Mouse (Mus musculus): ENCODE data around the gene Itsn1. TPM values are rescaled to one million over a fixed set of nuclear protein-coding genes. Genes with fewer than 3 reads are reported as not detected.

Itsn1 gene
- 20.5 and 22.9 TPM in 2 replicates for polyA plus RNA-seq (2012; rRNA removed)

GRCm38 (mm10) chr16:91729066-91729482 is at the start of gene Itsn1:
TSS of gene Itsn1 (plus strand) at chr16:91729281.
- DNase-seq = peak; percentile 99
- Histone ChIP-seq H3K4me3 (ENCODE audit: insufficient read depth, low read depth, low read length) (peak within 1 kb of the TSS; percentile 91), H3K36me3 (ENCODE audit: control insufficient read depth, insufficient read depth, low read length) (no peaks in the 10 kb centered on the region), H3K4me1 (ENCODE audit: control insufficient read depth, insufficient read depth, low read length) (0 out of 2 replicates have a peak, but pooled peaks cover 2% of the 10 kb centered on the region), H3K27ac (ENCODE audit: insufficient read depth, low read depth, low read length) (peak within 1 kb of the TSS; percentile 93), H3K27me3 (replicated peaks; ENCODE audit: control insufficient read depth, insufficient read depth, low read length) (no peaks in the 10 kb centered on the region)
- WGBS = under 1% methylated on average over 33 of the region's 33 CpGs
- peak; percentile 76 for TF ChIP-seq POLR2A (IDR thresholded peaks at IDR 0.05; ENCODE audit: low read depth, low read length)
- no peak for TF ChIP-seq CTCF (conservative IDR thresholded peaks at IDR 0.05; ENCODE audit: insufficient read depth, insufficient read length, low read depth, low read length)

GRCm38 (mm10) chr16:91680656-91681055 is 48.4 kb upstream of the Itsn1 start:
- TF ChIP-seq CTCF (conservative IDR thresholded peaks at IDR 0.05; ENCODE audit: insufficient read depth, insufficient read length, low read depth, low read length) (no peak), POLR2A (IDR thresholded peaks at IDR 0.05; ENCODE audit: low read depth, low read length) (no peak)

GRCm38 (mm10) chr16:91685526-91685925 is 43.6 kb upstream of the Itsn1 start:
- WGBS = 78% methylated on average over 5 of the region's 5 CpGs
- Histone ChIP-seq H3K27ac (ENCODE audit: insufficient read depth, low read depth, low read length) (no peak overlapping the region), H3K4me1 (ENCODE audit: control insufficient read depth, insufficient read depth, low read length) (0 out of 2 replicates have a peak, but pooled peaks cover 4% of the 10 kb centered on the region), H3K4me3 (ENCODE audit: insufficient read depth, low read depth, low read length) (no peak overlapping the region), H3K36me3 (ENCODE audit: control insufficient read depth, insufficient read depth, low read length) (0 out of 2 replicates have a peak, but pooled peaks cover 1% of the 10 kb centered on the region), H3K27me3 (replicated peaks; ENCODE audit: control insufficient read depth, insufficient read depth, low read length) (no peaks in the 10 kb centered on the region)
- TF ChIP-seq POLR2A (IDR thresholded peaks at IDR 0.05; ENCODE audit: low read depth, low read length) (no peak), CTCF (conservative IDR thresholded peaks at IDR 0.05; ENCODE audit: insufficient read depth, insufficient read length, low read depth, low read length) (no peak)
- DNase-seq = no peak

More at GRCm38 (mm10) chr16:91680656-91681055, 48.4 kb upstream of the Itsn1 start:
- no peak overlapping the region for H3K4me3 ChIP-seq (ENCODE audit: insufficient read depth, low read depth, low read length)
- H3K27ac ChIP-seq (ENCODE audit: insufficient read depth, low read depth, low read length) = no peak overlapping the region
- 69% methylated on average over 5 of the region's 5 CpGs for WGBS
- H3K27me3 ChIP-seq (replicated peaks; ENCODE audit: control insufficient read depth, insufficient read depth, low read length) = no peaks in the 10 kb centered on the region
- H3K36me3 ChIP-seq (ENCODE audit: control insufficient read depth, insufficient read depth, low read length) = peaks cover 16% of the 10 kb centered on the region
- H3K4me1 ChIP-seq (ENCODE audit: control insufficient read depth, insufficient read depth, low read length) = no peaks in the 10 kb centered on the region
- DNase-seq = no peak

- H3K27ac ChIP-seq (ENCODE audit: insufficient read depth, low read depth, low read length) = no peak overlapping the region
- DNase-seq = no peak
- H3K27me3 ChIP-seq (replicated peaks; ENCODE audit: control insufficient read depth, insufficient read depth, low read length) = no peaks in the 10 kb centered on the region
- WGBS = 88% methylated on average over 5 of the region's 5 CpGs
- H3K4me1 ChIP-seq (ENCODE audit: control insufficient read depth, insufficient read depth, low read length) = 0 out of 2 replicates have a peak, but pooled peaks cover 4% of the 10 kb centered on the region
- H3K36me3 ChIP-seq (ENCODE audit: control insufficient read depth, insufficient read depth, low read length) = 0 out of 2 replicates have a peak, but pooled peaks cover 1% of the 10 kb centered on the region
- no peak overlapping the region for H3K4me3 ChIP-seq (ENCODE audit: insufficient read depth, low read depth, low read length)
- TF ChIP-seq POLR2A (IDR thresholded peaks at IDR 0.05; ENCODE audit: low read depth, low read length) (no peak), CTCF (conservative IDR thresholded peaks at IDR 0.05; ENCODE audit: insufficient read depth, insufficient read length, low read depth, low read length) (no peak)
Observed at GRCm38 (mm10) chr16:91686369-91686768, 42.7 kb upstream of the Itsn1 start.

- WGBS = 3% methylated on average over 51 of the region's 51 CpGs
- TF ChIP-seq POLR2A (IDR thresholded peaks at IDR 0.05; ENCODE audit: low read depth, low read length) = no peak
- TF ChIP-seq CTCF (conservative IDR thresholded peaks at IDR 0.05; ENCODE audit: insufficient read depth, insufficient read length, low read depth, low read length) = no peak
- DNase-seq = no peak
Observed at GRCm38 (mm10) chr16:91688023-91688618, 41.0 kb upstream of the Itsn1 start.

GRCm38 (mm10) chr16:91688619-91689334 is 40.3 kb upstream of the Itsn1 start, which contains the start of gene Donson:
TSS of gene Donson (minus strand) at chr16:91688770.
- Histone ChIP-seq H3K27ac (ENCODE audit: insufficient read depth, low read depth, low read length) (peak within 1 kb of the TSS; percentile 58), H3K4me1 (ENCODE audit: control insufficient read depth, insufficient read depth, low read length) (0 out of 2 replicates have a peak, but pooled peaks cover 4% of the 10 kb centered on the region), H3K4me3 (ENCODE audit: insufficient read depth, low read depth, low read length) (peak within 1 kb of the TSS; percentile 91), H3K27me3 (replicated peaks; ENCODE audit: control insufficient read depth, insufficient read depth, low read length) (no peaks in the 10 kb centered on the region), H3K36me3 (ENCODE audit: control insufficient read depth, insufficient read depth, low read length) (no peaks in the 10 kb centered on the region)
- peak; percentile 96 for DNase-seq
- WGBS = under 1% methylated on average over 70 of the region's 71 CpGs
- TF ChIP-seq CTCF (conservative IDR thresholded peaks at IDR 0.05; ENCODE audit: insufficient read depth, insufficient read length, low read depth, low read length) (no peak), POLR2A (IDR thresholded peaks at IDR 0.05; ENCODE audit: low read depth, low read length) (peak; percentile 5)

More at GRCm38 (mm10) chr16:91688023-91688618, 41.0 kb upstream of the Itsn1 start:
- Histone ChIP-seq H3K27ac (ENCODE audit: insufficient read depth, low read depth, low read length) (no peak overlapping the region), H3K36me3 (ENCODE audit: control insufficient read depth, insufficient read depth, low read length) (no peaks in the 10 kb centered on the region), H3K4me1 (ENCODE audit: control insufficient read depth, insufficient read depth, low read length) (0 out of 2 replicates have a peak, but pooled peaks cover 4% of the 10 kb centered on the region), H3K4me3 (ENCODE audit: insufficient read depth, low read depth, low read length) (peak overlapping the region; percentile 60), H3K27me3 (replicated peaks; ENCODE audit: control insufficient read depth, insufficient read depth, low read length) (no peaks in the 10 kb centered on the region)

GRCm38 (mm10) chr16:91689791-91690190 is 39.3 kb upstream of the Itsn1 start:
- no peaks in the 10 kb centered on the region for H3K27me3 ChIP-seq (replicated peaks; ENCODE audit: control insufficient read depth, insufficient read depth, low read length)
- no peak for DNase-seq
- 72% methylated on average over 7 of the region's 7 CpGs for WGBS
- H3K4me1 ChIP-seq (ENCODE audit: control insufficient read depth, insufficient read depth, low read length) = peaks cover 4% of the 10 kb centered on the region; the same call in 1 of the 2 replicates
- H3K4me3 ChIP-seq (ENCODE audit: insufficient read depth, low read depth, low read length) = no peak overlapping the region
- H3K27ac ChIP-seq (ENCODE audit: insufficient read depth, low read depth, low read length) = no peak overlapping the region
- TF ChIP-seq POLR2A (IDR thresholded peaks at IDR 0.05; ENCODE audit: low read depth, low read length) (no peak), CTCF (conservative IDR thresholded peaks at IDR 0.05; ENCODE audit: insufficient read depth, insufficient read length, low read depth, low read length) (no peak)
- no peaks in the 10 kb centered on the region for H3K36me3 ChIP-seq (ENCODE audit: control insufficient read depth, insufficient read depth, low read length)
